Mouse (Mus musculus) heart, embryonic 10.5 days (tissue): Measurements from ENCODE around the gene Nptx2. TPM values are rescaled to one million over a fixed set of nuclear protein-coding genes. Genes with fewer than 3 reads are reported as not detected.
A peak's percentile ranks its signal among the peaks of the same experiment; 100 is the strongest.

ENCODE experiments used
- DNase-seq: peaks from one replicate; pipeline ENCODE4 v3.0.0-alpha.2; 2017; ENCODE audit warnings: low spot score
- H3K27ac ChIP-seq: fragments of 300-500 bp; sonication (generic); 2 replicates; pipeline ENCODE4 v1.5.1; 2016; ENCODE audit warnings: mild to moderate bottlenecking
- H3K27me3 ChIP-seq: fragments of 300-500 bp; sonication (generic); 2 replicates; pipeline ENCODE4 v1.6.1; 2016; ENCODE audit warnings: mild to moderate bottlenecking; ENCODE audit not compliant: poor library complexity, insufficient read depth, severe bottlenecking
- H3K36me3 ChIP-seq: fragments of 300-500 bp; sonication (generic); 2 replicates; pipeline ENCODE4 v1.6.1; 2016; ENCODE audit warnings: mild to moderate bottlenecking, moderate library complexity
- H3K4me1 ChIP-seq: fragments of 300-500 bp; sonication (generic); 2 replicates; pipeline ENCODE4 v1.6.1; 2016; ENCODE audit warnings: mild to moderate bottlenecking
- H3K4me3 ChIP-seq: fragments of 300-500 bp; sonication (generic); 2 replicates; pipeline ENCODE4 v1.5.1; 2016; ENCODE audit warnings: mild to moderate bottlenecking, moderate library complexity
- H3K9me3 ChIP-seq: fragments of 300-500 bp; sonication (generic); 2 replicates; pipeline ENCODE4 v1.6.1; 2016; ENCODE audit warnings: mild to moderate bottlenecking, moderate library complexity
- WGBS: fragments of 180-500 bp; shearing (Covaris S2); methylation state at CpG from one replicate; pipeline ENCODE4 v1.1.7; 2016; 5-methylcytosine and 5-hydroxymethylcytosine counted together
- polyA plus RNA-seq: library from polyadenylated mRNA; unstranded; fragments of >200 nt; fragmentation: Nextera tagmentation; extraction: Ambion mirVana; gene quantifications from 2 replicates; pipeline ENCODE4 v1.2.1, GENCODE M21; 2016

The Nptx2 gene
- polyA plus RNA-seq, 1 experiment from 2014 or later: 1.6 TPM

DNA sequence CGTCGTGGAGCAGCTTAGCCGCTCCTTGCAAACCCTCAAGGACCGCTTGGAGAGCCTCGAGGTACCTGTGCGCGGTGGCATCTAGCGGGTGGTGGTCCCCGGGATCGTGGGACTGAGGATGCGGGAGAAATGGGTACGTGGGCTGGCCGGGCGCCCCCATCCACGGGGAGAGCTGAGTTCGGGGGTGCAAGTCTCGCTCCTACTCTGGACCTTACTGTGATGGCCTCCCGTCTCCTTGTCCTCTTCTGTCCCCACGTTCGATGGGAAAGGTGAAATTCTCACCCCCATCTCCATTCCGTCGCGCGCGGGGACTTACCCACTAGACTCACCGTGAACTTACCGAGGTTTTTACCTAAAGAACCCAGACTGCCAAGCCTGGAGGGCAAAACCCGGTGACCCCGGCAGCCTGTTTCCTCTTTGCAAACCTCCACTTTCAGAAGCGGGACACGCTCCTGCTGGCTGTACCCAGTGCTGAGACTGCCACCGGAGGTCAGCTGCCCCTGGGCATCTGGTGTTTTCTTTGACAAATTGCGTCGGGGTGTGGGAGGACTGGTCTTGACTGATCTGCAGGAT, 807 bp downstream of the Nptx2 start:
- H3K36me3 ChIP-seq: no peaks in the 10 kb centered on the region; the same call in 1 of the 2 replicates
- H3K9me3 ChIP-seq: no peaks in the 10 kb centered on the region
- 0 out of 2 replicates have a peak overlapping the region, but pooled peaks have one; percentile 59 for H3K27ac ChIP-seq
- peaks cover 19% of the 10 kb centered on the region for H3K4me1 ChIP-seq
- peaks cover 72% of the 10 kb centered on the region for H3K27me3 ChIP-seq
- 3% methylated on average over 34 of the region's 34 CpGs for WGBS
- DNase-seq: no peak
- H3K4me3 ChIP-seq: peak overlapping the region; percentile 52

DNA sequence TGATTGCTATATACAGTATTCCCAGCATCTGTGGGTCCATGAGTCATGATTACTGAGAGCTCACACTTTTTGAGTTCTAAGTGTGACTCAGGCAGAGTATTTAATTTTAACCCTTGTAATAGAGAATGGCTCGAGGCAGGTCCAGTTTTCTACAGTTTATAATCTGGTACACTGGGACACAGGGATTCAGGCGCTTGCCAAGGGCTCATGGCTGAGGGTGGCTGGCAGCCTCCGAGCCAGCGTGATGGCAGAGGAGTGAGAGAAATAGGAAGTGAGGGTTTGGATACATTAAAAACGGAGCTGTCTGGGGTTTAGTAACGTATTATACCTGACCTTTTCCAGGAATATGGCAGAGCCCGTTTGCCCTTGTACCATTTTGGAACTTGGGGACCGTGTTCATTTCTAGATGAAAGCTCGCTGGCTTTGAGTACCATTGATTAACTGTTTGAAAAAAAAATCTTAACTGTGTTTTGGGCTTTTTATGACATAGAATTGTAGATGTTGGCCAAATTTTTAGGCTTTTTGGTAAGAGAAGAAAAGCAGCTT, 1.7 kb downstream of the Nptx2 start:
- peaks cover 72% of the 10 kb centered on the region for H3K27me3 ChIP-seq
- H3K4me3 ChIP-seq: peak overlapping the region; percentile 50
- H3K4me1 ChIP-seq: peaks cover 19% of the 10 kb centered on the region
- DNase-seq: no peak
- H3K36me3 ChIP-seq: no peaks in the 10 kb centered on the region; the same call in 1 of the 2 replicates
- H3K9me3 ChIP-seq: no peaks in the 10 kb centered on the region
- no peak overlapping the region for H3K27ac ChIP-seq
- WGBS: 13% methylated on average over 9 of the region's 9 CpGs

DNA sequence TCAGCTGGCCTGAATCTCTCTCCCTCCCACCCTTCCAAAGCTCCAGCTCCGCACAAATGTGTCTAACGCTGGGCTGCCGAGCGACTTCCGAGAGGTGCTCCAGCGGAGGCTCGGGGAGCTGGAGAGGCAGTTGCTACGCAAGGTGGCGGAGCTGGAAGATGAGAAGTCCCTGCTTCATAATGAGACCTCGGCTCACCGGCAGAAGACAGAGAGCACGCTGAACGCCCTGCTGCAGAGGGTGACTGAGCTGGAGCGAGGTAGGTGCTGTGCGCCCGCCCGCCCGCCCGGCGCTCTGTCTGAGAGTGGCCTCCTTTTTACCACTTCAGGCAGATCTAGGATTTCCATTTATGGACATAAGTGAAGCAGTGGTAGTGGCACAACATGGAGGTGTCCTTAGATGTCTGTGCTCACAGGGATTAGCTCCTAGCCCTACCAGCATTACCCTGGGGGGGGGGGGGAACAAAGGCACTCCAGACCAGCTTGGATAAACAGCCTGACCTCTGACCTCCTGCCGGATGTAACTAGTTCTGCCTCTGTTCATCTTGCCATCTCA, 2.5 kb downstream of the Nptx2 start:
- Histone ChIP-seq H3K36me3 (no peaks in the 10 kb centered on the region; the same call in 1 of the 2 replicates), H3K27me3 (peaks cover 68% of the 10 kb centered on the region), H3K4me3 (peak overlapping the region; percentile 50), H3K4me1 (peaks cover 19% of the 10 kb centered on the region), H3K27ac (peak overlapping the region; percentile 52), H3K9me3 (no peaks in the 10 kb centered on the region)
- WGBS: 4% methylated on average over 21 of the region's 21 CpGs
- DNase-seq: no peak

DNA sequence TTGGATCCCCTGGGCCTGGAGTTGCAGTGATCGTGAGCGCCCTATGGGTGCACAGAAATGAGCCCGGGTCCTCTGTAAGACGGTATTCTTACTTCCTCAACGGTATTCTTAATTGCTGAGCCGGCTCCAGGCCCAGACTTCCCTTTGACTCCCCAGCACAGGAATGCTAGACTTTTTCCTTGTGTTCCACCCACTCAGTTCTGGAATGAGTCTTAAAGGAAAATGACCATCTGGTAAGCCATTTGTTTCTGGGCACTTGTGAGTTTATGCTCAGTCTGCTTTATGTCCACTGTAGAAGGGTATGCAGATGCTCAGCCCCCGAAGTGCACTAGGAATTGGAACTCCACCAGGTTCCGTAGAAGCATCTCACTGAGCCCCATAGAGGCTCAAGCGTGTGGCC, 4.3 kb downstream of the Nptx2 start:
- no peak overlapping the region for H3K27ac ChIP-seq
- DNase-seq: no peak
- peaks cover 19% of the 10 kb centered on the region for H3K4me1 ChIP-seq
- no peaks in the 10 kb centered on the region; the same call in 1 of the 2 replicates for H3K36me3 ChIP-seq
- no peaks in the 10 kb centered on the region for H3K9me3 ChIP-seq
- H3K4me3 ChIP-seq: no peak overlapping the region
- H3K27me3 ChIP-seq: peaks cover 56% of the 10 kb centered on the region
- WGBS: 81% methylated on average over 9 of the region's 9 CpGs

DNA sequence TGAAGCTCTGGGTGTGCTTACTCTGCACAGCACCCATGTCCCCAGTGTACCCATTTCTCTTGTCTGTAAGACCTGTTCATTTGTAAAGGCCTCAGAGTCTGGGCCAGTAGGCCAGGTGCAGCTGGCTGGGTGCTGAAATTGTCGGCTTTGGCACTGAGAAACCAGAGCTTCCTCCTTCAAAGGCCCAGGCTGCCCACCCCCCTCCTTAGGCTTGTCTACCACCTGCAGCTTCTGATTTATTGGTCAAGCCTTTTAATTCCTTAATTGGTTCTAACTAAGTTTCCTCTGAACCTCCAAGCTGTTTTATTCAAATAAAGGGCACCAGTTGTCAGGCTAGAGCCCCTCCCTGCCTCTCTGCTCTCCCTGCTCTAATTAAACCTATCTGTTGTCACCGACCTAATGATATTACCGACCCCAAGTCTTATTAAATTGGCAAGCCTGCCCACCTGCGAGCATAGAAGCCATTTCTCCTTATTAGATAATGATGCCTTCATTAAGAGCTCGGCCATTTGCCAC, 5.0 kb downstream of the Nptx2 start:
- DNase-seq: no peak
- H3K4me3 ChIP-seq: no peak overlapping the region
- H3K36me3 ChIP-seq: no peaks in the 10 kb centered on the region; the same call in 1 of the 2 replicates
- peaks cover 14% of the 10 kb centered on the region for H3K4me1 ChIP-seq
- peaks cover 50% of the 10 kb centered on the region for H3K27me3 ChIP-seq
- 68% methylated on average over 5 of the region's 5 CpGs for WGBS
- H3K9me3 ChIP-seq: no peaks in the 10 kb centered on the region
- no peak overlapping the region for H3K27ac ChIP-seq

DNA sequence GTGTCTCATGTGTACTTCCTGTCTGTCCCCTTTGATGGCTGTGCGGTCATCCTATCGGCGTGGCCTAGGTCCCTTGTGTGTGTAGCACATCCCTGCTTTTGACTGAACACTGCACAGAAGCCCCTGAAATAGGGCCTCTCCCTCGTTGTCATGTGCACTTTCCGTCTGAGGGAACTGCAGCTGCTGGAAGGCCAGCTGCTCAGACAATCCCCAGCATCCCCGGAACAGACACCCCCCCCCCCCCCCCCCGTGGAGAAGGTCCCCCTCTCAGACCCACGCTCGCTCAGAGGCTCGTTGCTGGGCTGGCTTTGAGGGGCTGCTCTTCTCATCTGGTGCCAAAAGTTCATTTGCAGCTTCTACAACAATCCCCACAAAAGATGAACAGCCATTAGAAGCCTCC, 11.0 kb downstream of the Nptx2 start:
- 58% methylated on average over 10 of the region's 10 CpGs for WGBS
- Histone ChIP-seq H3K9me3 (no peaks in the 10 kb centered on the region), H3K4me3 (no peak overlapping the region), H3K36me3 (no peaks in the 10 kb centered on the region), H3K27ac (no peak overlapping the region), H3K27me3 (no peaks in the 10 kb centered on the region), H3K4me1 (no peaks in the 10 kb centered on the region)
- DNase-seq: no peak

DNA sequence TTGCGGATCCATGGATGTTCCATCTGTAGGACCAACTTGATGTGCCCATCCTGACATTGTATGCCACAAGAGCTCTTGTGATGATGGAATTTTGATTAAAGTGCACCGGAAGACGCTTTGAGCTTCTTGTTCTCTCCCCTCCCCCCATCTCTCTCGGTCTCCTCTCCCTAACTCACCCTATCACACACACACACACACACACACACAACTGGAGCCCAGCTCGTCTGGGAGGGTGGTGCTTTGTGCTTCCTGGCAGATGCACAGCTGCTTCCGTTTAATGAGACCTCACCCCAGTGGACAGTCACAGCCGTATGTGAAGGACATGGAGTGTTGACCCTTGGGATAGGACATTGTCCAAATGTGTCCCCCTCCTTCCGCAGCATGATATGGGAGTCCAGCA, 11.7 kb downstream of the Nptx2 start:
- no peak overlapping the region for H3K4me3 ChIP-seq
- no peaks in the 10 kb centered on the region for H3K9me3 ChIP-seq
- no peaks in the 10 kb centered on the region for H3K27me3 ChIP-seq
- no peaks in the 10 kb centered on the region for H3K36me3 ChIP-seq
- DNase-seq: no peak
- WGBS: 70% methylated on average over 8 of the region's 8 CpGs
- H3K4me1 ChIP-seq: no peaks in the 10 kb centered on the region
- no peak overlapping the region for H3K27ac ChIP-seq

DNA sequence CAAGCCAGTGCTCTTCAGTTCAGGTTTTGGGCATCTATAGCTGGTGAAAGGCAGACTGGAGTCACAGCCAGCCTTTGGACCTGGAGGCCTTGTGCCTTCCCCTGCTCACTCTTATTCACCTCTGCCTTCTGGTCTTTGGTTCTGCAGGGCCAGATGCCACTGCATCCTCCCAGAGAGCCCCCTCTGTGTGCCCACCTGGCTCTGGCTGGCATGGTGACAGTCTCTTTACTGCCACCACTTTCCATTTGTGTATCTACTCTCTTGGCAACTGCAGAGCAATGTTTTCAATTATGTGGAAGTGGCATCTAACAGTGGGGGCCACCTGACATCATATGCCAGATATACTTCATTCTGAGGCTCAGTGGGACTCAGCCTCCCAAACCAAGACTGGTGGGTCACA, 12.8 kb downstream of the Nptx2 start:
- H3K4me3 ChIP-seq: no peak overlapping the region
- no peak for DNase-seq
- H3K9me3 ChIP-seq: no peaks in the 10 kb centered on the region
- no peaks in the 10 kb centered on the region for H3K4me1 ChIP-seq
- no peaks in the 10 kb centered on the region for H3K27me3 ChIP-seq
- no peaks in the 10 kb centered on the region for H3K36me3 ChIP-seq
- no peak overlapping the region for H3K27ac ChIP-seq

DNA sequence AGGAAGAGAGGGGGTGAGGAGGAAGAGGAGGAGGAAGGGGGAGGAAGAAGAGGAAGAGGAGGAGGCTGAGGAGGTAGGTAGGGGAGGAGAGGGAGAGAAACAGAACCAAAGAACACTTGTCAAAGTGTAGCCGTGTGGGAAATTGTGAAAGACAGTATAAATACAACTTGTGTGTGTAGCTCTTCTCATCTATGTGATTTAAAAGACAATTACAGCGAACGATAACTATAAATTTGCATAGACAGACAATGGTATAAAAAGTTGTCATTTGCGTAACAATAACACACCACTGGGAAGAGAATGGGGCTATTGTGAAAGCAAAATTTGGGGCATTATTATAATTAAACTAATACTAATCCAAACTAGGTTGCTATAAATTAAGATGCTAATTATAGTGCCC, 20.0 kb downstream of the Nptx2 start:
- H3K4me1 ChIP-seq: no peaks in the 10 kb centered on the region
- no peak overlapping the region for H3K27ac ChIP-seq
- H3K27me3 ChIP-seq: no peaks in the 10 kb centered on the region
- 85% methylated on average over 4 of the region's 4 CpGs for WGBS
- no peaks in the 10 kb centered on the region for H3K36me3 ChIP-seq
- no peak for DNase-seq
- H3K9me3 ChIP-seq: no peaks in the 10 kb centered on the region
- no peak overlapping the region for H3K4me3 ChIP-seq

DNA sequence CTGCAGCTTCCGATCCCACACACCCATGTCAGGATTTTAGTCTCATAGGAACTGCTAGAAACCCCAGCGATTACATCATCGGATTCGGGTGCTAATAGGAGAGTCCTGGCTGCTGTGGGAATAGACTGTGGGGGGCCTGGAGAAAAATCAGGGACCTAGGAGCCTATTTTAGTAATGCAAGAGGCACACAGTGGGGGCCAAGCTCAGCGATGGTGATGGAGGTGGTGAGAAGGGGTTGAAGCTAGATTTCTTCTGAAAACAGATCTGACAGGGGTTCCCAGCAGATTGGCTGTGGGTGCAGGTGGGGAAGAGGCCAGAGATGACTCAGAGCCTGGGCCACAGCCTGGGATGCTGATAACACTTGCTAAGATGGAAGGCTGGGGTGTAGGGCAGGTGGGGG, 39.4 kb downstream of the Nptx2 start:
- no peak for DNase-seq
- no peaks in the 10 kb centered on the region for H3K4me1 ChIP-seq
- no peaks in the 10 kb centered on the region for H3K27me3 ChIP-seq
- no peaks in the 10 kb centered on the region for H3K9me3 ChIP-seq
- H3K4me3 ChIP-seq: no peak overlapping the region
- 86% methylated on average over 5 of the region's 5 CpGs for WGBS
- no peak overlapping the region for H3K27ac ChIP-seq
- H3K36me3 ChIP-seq: no peaks in the 10 kb centered on the region

DNA sequence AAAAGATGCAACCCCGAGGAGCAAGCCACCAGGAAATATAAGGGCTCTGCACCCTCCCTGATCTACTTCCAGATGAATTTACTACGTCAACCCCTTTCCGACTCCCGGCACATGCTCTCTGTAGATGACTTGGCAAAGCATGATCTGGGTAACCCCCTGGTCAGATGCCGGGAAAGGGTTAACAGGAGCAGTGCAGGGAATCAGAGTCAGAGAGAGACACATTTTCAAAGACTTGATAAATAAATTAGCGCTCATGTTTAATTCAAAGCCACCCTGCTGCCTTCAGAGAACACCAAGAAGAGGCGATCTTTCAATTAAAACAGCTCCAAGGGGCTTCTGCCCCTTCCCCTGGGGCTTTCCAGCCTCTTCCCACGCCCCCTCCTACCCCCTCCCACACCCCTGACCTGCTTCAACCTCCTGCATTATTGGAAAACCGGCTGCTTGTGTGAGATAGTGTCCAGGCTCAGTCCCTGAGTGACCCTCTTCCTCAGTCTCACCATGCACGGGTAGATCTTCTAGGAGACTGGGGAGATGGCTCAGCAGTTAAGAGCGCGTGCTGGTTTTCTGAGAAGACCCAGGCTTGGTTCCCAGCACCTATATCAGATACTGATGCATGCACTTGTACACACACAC, 45.7 kb downstream of the Nptx2 start:
- Histone ChIP-seq H3K4me3 (no peak overlapping the region), H3K4me1 (no peaks in the 10 kb centered on the region), H3K27me3 (no peaks in the 10 kb centered on the region), H3K36me3 (no peaks in the 10 kb centered on the region), H3K9me3 (peaks cover 8% of the 10 kb centered on the region; the same call in 1 of the 2 replicates), H3K27ac (no peak overlapping the region)
- DNase-seq: no peak
- WGBS: 40% methylated on average over 12 of the region's 12 CpGs

DNA sequence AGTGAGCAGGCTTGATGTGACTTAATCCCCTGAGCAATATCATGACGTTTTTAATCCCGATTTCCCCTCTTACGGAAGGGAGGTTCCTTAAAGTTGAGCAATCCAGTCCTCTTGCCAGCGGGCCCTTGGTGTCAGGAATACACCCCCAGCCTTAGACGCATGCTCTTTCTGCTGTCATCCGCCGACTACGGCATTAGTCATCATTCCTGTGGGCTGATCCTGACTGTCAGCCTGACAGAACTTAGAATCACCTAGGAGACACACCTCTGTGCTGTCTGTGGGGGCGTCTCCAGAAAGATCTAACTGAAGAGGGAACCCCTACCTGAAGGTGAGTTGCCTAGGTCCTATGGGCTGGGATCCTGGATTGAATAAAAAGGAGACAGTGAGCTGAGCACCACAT, 49.1 kb downstream of the Nptx2 start:
- WGBS: 89% methylated on average over 9 of the region's 9 CpGs
- no peak for DNase-seq
- H3K4me3 ChIP-seq: no peak overlapping the region
- H3K4me1 ChIP-seq: no peaks in the 10 kb centered on the region
- H3K36me3 ChIP-seq: no peaks in the 10 kb centered on the region
- H3K27ac ChIP-seq: no peak overlapping the region
- H3K27me3 ChIP-seq: no peaks in the 10 kb centered on the region
- peaks cover 8% of the 10 kb centered on the region; the same call in 1 of the 2 replicates for H3K9me3 ChIP-seq
